Comparison of ENCODE assay signal across 9 mouse cellular contexts in the genomic region with DNA sequence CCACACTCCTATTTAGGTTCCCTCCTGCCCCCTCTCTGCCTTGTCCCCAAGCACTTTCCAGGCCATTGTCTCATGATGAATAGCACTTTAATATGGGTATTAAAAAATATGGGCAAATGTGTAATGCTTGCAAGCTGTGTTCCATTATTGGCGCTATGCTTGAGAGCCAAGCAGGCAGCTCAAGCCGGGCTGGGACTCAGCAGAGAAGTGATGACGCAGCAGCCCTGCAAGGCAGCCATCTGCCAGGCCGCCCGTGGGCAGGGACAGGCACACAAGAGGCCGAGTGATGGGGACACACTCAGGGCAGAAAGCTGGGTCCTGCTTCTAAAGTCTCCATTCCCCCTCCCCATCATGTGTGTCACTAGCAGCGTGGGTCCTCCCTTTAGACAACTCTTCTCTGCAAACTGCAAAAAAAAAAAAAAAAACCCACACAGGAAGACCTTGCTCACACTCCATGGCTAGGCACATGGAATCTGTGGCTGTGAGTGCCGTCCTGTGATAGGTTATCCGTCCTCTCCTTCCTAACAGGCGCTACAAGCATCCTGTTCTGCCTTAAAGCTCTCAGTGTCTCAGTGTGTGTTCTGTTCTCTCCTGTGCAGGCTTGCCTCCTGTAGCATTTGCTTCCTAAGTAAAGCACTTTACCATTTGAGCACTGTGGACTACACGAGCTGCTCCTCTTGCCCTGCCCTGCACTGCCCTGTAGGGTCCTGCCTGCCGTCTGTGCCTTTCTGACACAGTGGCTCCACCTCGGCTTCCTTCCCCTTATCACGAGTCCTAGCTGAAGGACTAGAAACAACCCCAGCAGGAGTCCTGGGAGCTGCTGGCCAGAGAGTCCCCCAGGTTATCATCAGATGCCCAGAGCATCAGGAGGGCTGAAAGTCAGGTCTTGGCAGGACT. TPM values are rescaled to one million over a fixed set of nuclear protein-coding genes. Genes with fewer than 3 reads are reported as not detected.
DNase-seq lines count a peak whose midpoint lies in the region; ATAC-seq lines count a peak whose summit lies in the region.
"Had no signal": no experiment of that assay in that cellular context is flagged by ENCODE, and none has a peak within 500 bp of the region (broad histone marks: within the 10 kb centered on the region; RNA-seq: fewer than 3 reads in every experiment).

No protein-coding gene starts in this region.

- H3K4me3 ChIP-seq in heart, embryonic 13.5 days: no peak overlapping the region
- H3K4me3 ChIP-seq in stomach, embryonic 16.5 days (replicated peaks; ENCODE audit: low read length): no peak overlapping the region
- H3K4me3 ChIP-seq in midbrain, embryonic 16.5 days (ENCODE audit: low read depth, low read length): no peak overlapping the region

- no peaks in the 10 kb centered on the region for H3K27me3 ChIP-seq in heart, embryonic 13.5 days (replicated peaks)
- no peaks in the 10 kb centered on the region for H3K27me3 ChIP-seq in stomach, embryonic 16.5 days (ENCODE audit: control insufficient read depth, insufficient read depth, low read length)
- H3K27me3 ChIP-seq in midbrain, embryonic 16.5 days (ENCODE audit: control insufficient read depth, insufficient read depth, low read depth, low read length): no peaks in the 10 kb centered on the region

- peak overlapping the region; percentile 63 for H3K27ac ChIP-seq in heart, embryonic 13.5 days (replicated peaks)
- peak overlapping the region; percentile 34; the same call in 1 of the 2 replicates for H3K27ac ChIP-seq in stomach, embryonic 16.5 days (ENCODE audit: low read length)
- H3K27ac ChIP-seq in midbrain, embryonic 16.5 days (ENCODE audit: low read length): no peak overlapping the region

- ATAC-seq in heart, embryonic 13.5 days (ENCODE audit: extremely low read depth, insufficient number of reproducible peaks, low FRiP score, low TSS enrichment): no peak
- no peak for ATAC-seq in stomach, embryonic 16.5 days (ENCODE audit: insufficient read depth, low FRiP score)
- no peak for ATAC-seq in midbrain, embryonic 16.5 days

- WGBS in heart, embryonic 13.5 days: 37% methylated on average over 14 of the region's 14 CpGs
- 64% methylated on average over 14 of the region's 14 CpGs for WGBS in stomach, embryonic 16.5 days
- WGBS in midbrain, embryonic 16.5 days: 72% methylated on average over 14 of the region's 14 CpGs

- no peaks in the 10 kb centered on the region for H3K9me3 ChIP-seq in heart, embryonic 13.5 days
- H3K9me3 ChIP-seq in stomach, embryonic 16.5 days (replicated peaks; ENCODE audit: control insufficient read depth, low read length): no peaks in the 10 kb centered on the region
- no peaks in the 10 kb centered on the region for H3K9me3 ChIP-seq in midbrain, embryonic 16.5 days (replicated peaks; ENCODE audit: control insufficient read depth, low read length, poor library complexity, severe bottlenecking)

- H3K36me3 ChIP-seq in heart, embryonic 13.5 days: peaks cover 9% of the 10 kb centered on the region
- H3K36me3 ChIP-seq in stomach, embryonic 16.5 days (ENCODE audit: control insufficient read depth, insufficient read depth, low read length): 0 out of 2 replicates have a peak, but pooled peaks cover 3% of the 10 kb centered on the region
- no peaks in the 10 kb centered on the region for H3K36me3 ChIP-seq in midbrain, embryonic 16.5 days (ENCODE audit: control insufficient read depth, insufficient read depth, low read length)

- no peak overlapping the region for H3K4me2 ChIP-seq in heart, embryonic 13.5 days
- H3K4me2 ChIP-seq in stomach, embryonic 16.5 days (ENCODE audit: low read depth, low read length): no peak overlapping the region
- no peak overlapping the region for H3K4me2 ChIP-seq in midbrain, embryonic 16.5 days (ENCODE audit: low read length)

- peaks cover 72% of the 10 kb centered on the region for H3K4me1 ChIP-seq in heart, embryonic 13.5 days
- H3K4me1 ChIP-seq in stomach, embryonic 16.5 days (ENCODE audit: control insufficient read depth, insufficient read depth, low read length): peaks cover 34% of the 10 kb centered on the region
- H3K4me1 ChIP-seq in midbrain, embryonic 16.5 days (ENCODE audit: control insufficient read depth, insufficient read depth, low read length): peaks cover 4% of the 10 kb centered on the region

- H3K9ac ChIP-seq in heart, embryonic 13.5 days: peak overlapping the region; percentile 44
- 0 out of 2 replicates have a peak overlapping the region, but pooled peaks have one; percentile 10 for H3K9ac ChIP-seq in stomach, embryonic 16.5 days (ENCODE audit: low read length)
- H3K9ac ChIP-seq in midbrain, embryonic 16.5 days (ENCODE audit: low read depth, low read length): no peak overlapping the region

- intact Hi-C loops in heart, postnatal 25 days (cut with DNase I): no loop called here

- DNase-seq in heart, postnatal 25 days (ENCODE audit: low spot score): no peak
- DNase-seq in right cerebral cortex, postnatal 14 days: peak; percentile 52
- no peak for DNase-seq in right cerebral cortex, postnatal 36 days (ENCODE audit: low spot score in 2 of 2)
- peak; percentile 35 for DNase-seq in layer of hippocampus, adult 9-10 months (ENCODE audit: low spot score)
- DNase-seq in gastrocnemius, adult 8-10 months (ENCODE audit: low spot score in 2 of 2): no peak
- DNase-seq: kidney, postnatal 36 days had no signal

RNA-seq across cellular contexts. Expression of gene Mtss1l, which starts 15.6 kb away (rescaled TPM):
- 6.0 and 6.4 TPM in 2 replicates for polyA plus RNA-seq in heart, embryonic 13.5 days (2015; fragmentation: Nextera tagmentation; extraction: Ambion mirVana)
- total RNA-seq in heart, postnatal 25 days (2021): 10 to 100 TPM; 33.8 to 36.1 TPM
- polyA plus RNA-seq in stomach, embryonic 16.5 days (2015; fragmentation: Nextera tagmentation; extraction: Ambion mirVana): 7.0 and 8.2 TPM in 2 replicates
- 100 to 1,000 TPM; 120 to 134 (median 124) TPM for total RNA-seq in gastrocnemius, adult 8-10 months (2022)
- 24.5 and 24.9 TPM in 2 replicates for polyA plus RNA-seq in midbrain, embryonic 16.5 days (2015; fragmentation: Nextera tagmentation; extraction: Ambion mirVana)

Comparison
In these comparisons a context has a peak if more than half of its experiments do, and no peak if none do; other contexts are left out.
1. DNase-seq: peak in right cerebral cortex, postnatal 14 days (single experiment) and layer of hippocampus, adult 9-10 months (single experiment); none in heart, postnatal 25 days (single experiment), right cerebral cortex, postnatal 36 days (0 of 2) and gastrocnemius, adult 8-10 months (0 of 2).